Mouse (Mus musculus) forebrain, embryonic 10.5 days (tissue): ENCODE data around the gene Vnn3. TPM values are rescaled to one million over a fixed set of nuclear protein-coding genes. Genes with fewer than 3 reads are reported as not detected.

ENCODE experiments used
- DNase-seq: peaks from one replicate; pipeline ENCODE4 v3.0.0-alpha.2; 2017; ENCODE audit warnings: low spot score; ENCODE audit errors: extremely low spot score
- H3K27ac ChIP-seq: fragments of 300-500 bp; sonication (generic); 2 replicates; pipeline ENCODE4 v1.5.1; 2016; ENCODE audit warnings: mild to moderate bottlenecking
- H3K27me3 ChIP-seq: fragments of 300-500 bp; sonication (generic); 2 replicates; pipeline ENCODE4 v1.6.1; 2016; ENCODE audit warnings: mild to moderate bottlenecking; ENCODE audit not compliant: poor library complexity, severe bottlenecking
- H3K36me3 ChIP-seq: fragments of 300-500 bp; sonication (generic); replicated peaks from 2 replicates; pipeline ENCODE4 v1.6.1; 2016; ENCODE audit warnings: mild to moderate bottlenecking, moderate library complexity
- H3K4me1 ChIP-seq: fragments of 300-500 bp; sonication (generic); 2 replicates; pipeline ENCODE4 v1.6.1; 2016
- H3K4me3 ChIP-seq: fragments of 300-500 bp; sonication (generic); 2 replicates; pipeline ENCODE4 v1.5.1; 2016; ENCODE audit warnings: mild to moderate bottlenecking, moderate library complexity
- H3K9me3 ChIP-seq: fragments of 300-500 bp; sonication (generic); 2 replicates; pipeline ENCODE4 v1.6.1; 2016; ENCODE audit warnings: mild to moderate bottlenecking, moderate library complexity
- WGBS: fragments of 180-500 bp; shearing (Covaris S2); methylation state at CpG from one replicate; pipeline ENCODE4 v1.1.7; 2016; 5-methylcytosine and 5-hydroxymethylcytosine counted together
- polyA plus RNA-seq: library from polyadenylated mRNA; unstranded; fragments of >200 nt; fragmentation: Nextera tagmentation; extraction: Ambion mirVana; gene quantifications from 2 replicates; pipeline ENCODE4 v1.2.1, GENCODE M21; 2016

The Vnn3 gene
- polyA plus RNA-seq, 1 experiment from 2014 or later: not detected

- H3K27ac ChIP-seq: no peak overlapping the region
- no peak overlapping the region for H3K4me3 ChIP-seq
- peak; percentile 3 for DNase-seq
- no peaks in the 10 kb centered on the region for H3K36me3 ChIP-seq
- no peaks in the 10 kb centered on the region for H3K9me3 ChIP-seq
- WGBS: 83% methylated on average over 3 of the region's 3 CpGs
- H3K27me3 ChIP-seq: no peaks in the 10 kb centered on the region
- no peaks in the 10 kb centered on the region for H3K4me1 ChIP-seq
These were observed 14.1 kb upstream of the Vnn3 start for GRCm38 (mm10) chr10:23837115-23837514.

GRCm38 (mm10) chr10:23838910-23839309, 12.4 kb upstream of the Vnn3 start:
- Histone ChIP-seq H3K27ac (no peak overlapping the region), H3K27me3 (no peaks in the 10 kb centered on the region), H3K4me1 (no peaks in the 10 kb centered on the region), H3K36me3 (no peaks in the 10 kb centered on the region), H3K9me3 (no peaks in the 10 kb centered on the region), H3K4me3 (no peak overlapping the region)
- no peak for DNase-seq
- WGBS: 96% methylated on average over 3 of the region's 3 CpGs

GRCm38 (mm10) chr10:23839368-23839767, 11.9 kb upstream of the Vnn3 start:
- Histone ChIP-seq H3K4me1 (no peaks in the 10 kb centered on the region), H3K9me3 (no peaks in the 10 kb centered on the region), H3K4me3 (no peak overlapping the region), H3K36me3 (no peaks in the 10 kb centered on the region), H3K27ac (no peak overlapping the region), H3K27me3 (no peaks in the 10 kb centered on the region)
- WGBS: 56% methylated on average over 9 of the region's 9 CpGs
- DNase-seq: no peak

GRCm38 (mm10) chr10:23840496-23840895, 10.8 kb upstream of the Vnn3 start:
- DNase-seq: no peak
- H3K9me3 ChIP-seq: no peaks in the 10 kb centered on the region
- 83% methylated on average over 4 of the region's 4 CpGs for WGBS
- no peak overlapping the region for H3K27ac ChIP-seq
- no peaks in the 10 kb centered on the region for H3K36me3 ChIP-seq
- H3K27me3 ChIP-seq: no peaks in the 10 kb centered on the region
- H3K4me3 ChIP-seq: no peak overlapping the region
- H3K4me1 ChIP-seq: no peaks in the 10 kb centered on the region

GRCm38 (mm10) chr10:23852096-23852495, 834 bp downstream of the Vnn3 start:
- H3K4me1 ChIP-seq: no peaks in the 10 kb centered on the region
- H3K36me3 ChIP-seq: no peaks in the 10 kb centered on the region
- no peak overlapping the region for H3K27ac ChIP-seq
- H3K4me3 ChIP-seq: no peak overlapping the region
- WGBS: 88% methylated on average over 2 of the region's 2 CpGs
- DNase-seq: no peak
- no peaks in the 10 kb centered on the region for H3K27me3 ChIP-seq
- H3K9me3 ChIP-seq: no peaks in the 10 kb centered on the region

GRCm38 (mm10) chr10:23864362-23865312, 13.4 kb downstream of the Vnn3 start:
- 86% methylated on average over 9 of the region's 9 CpGs for WGBS
- no peaks in the 10 kb centered on the region for H3K4me1 ChIP-seq
- peaks cover 11% of the 10 kb centered on the region for H3K9me3 ChIP-seq
- H3K27ac ChIP-seq: no peak overlapping the region
- no peak overlapping the region for H3K4me3 ChIP-seq
- H3K36me3 ChIP-seq: no peaks in the 10 kb centered on the region
- H3K27me3 ChIP-seq: no peaks in the 10 kb centered on the region
- no peak for DNase-seq

- no peak overlapping the region for H3K4me3 ChIP-seq
- no peaks in the 10 kb centered on the region for H3K4me1 ChIP-seq
- no peaks in the 10 kb centered on the region for H3K36me3 ChIP-seq
- DNase-seq: no peak
- no peak overlapping the region for H3K27ac ChIP-seq
- H3K27me3 ChIP-seq: no peaks in the 10 kb centered on the region
- 90% methylated on average over 6 of the region's 6 CpGs for WGBS
- H3K9me3 ChIP-seq: peaks cover 5% of the 10 kb centered on the region; the same call in 1 of the 2 replicates
These were observed 29.4 kb downstream of the Vnn3 start for GRCm38 (mm10) chr10:23880695-23881094.

GRCm38 (mm10) chr10:23884910-23885309, 33.6 kb downstream of the Vnn3 start:
- Histone ChIP-seq H3K4me1 (no peaks in the 10 kb centered on the region), H3K9me3 (no peaks in the 10 kb centered on the region), H3K36me3 (no peaks in the 10 kb centered on the region), H3K27me3 (no peaks in the 10 kb centered on the region), H3K27ac (no peak overlapping the region), H3K4me3 (no peak overlapping the region)
- 86% methylated on average over 1 of the region's 1 CpGs for WGBS
- no peak for DNase-seq

- whole genome bisulfite sequencing: 74% methylated on average over 3 of the region's 3 CpGs
- no peaks in the 10 kb centered on the region for H3K4me1 ChIP-seq
These were observed 34.8 kb downstream of the Vnn3 start for GRCm38 (mm10) chr10:23886060-23886459.

GRCm38 (mm10) chr10:23892987-23893386, 41.7 kb downstream of the Vnn3 start:
- Histone ChIP-seq H3K36me3 (no peaks in the 10 kb centered on the region), H3K4me3 (no peak overlapping the region), H3K4me1 (peaks cover 4% of the 10 kb centered on the region; the same call in 1 of the 2 replicates), H3K9me3 (no peaks in the 10 kb centered on the region), H3K27me3 (no peaks in the 10 kb centered on the region), H3K27ac (no peak overlapping the region)
- no peak for DNase-seq
- 91% methylated on average over 1 of the region's 1 CpGs for WGBS

More at GRCm38 (mm10) chr10:23886060-23886459, 34.8 kb downstream of the Vnn3 start:
- DNase-seq: no peak
- no peaks in the 10 kb centered on the region for H3K36me3 ChIP-seq
- H3K27me3 ChIP-seq: no peaks in the 10 kb centered on the region
- no peak overlapping the region for H3K27ac ChIP-seq
- no peak overlapping the region for H3K4me3 ChIP-seq
- H3K9me3 ChIP-seq: no peaks in the 10 kb centered on the region

GRCm38 (mm10) chr10:23894601-23895349, 43.5 kb downstream of the Vnn3 start, which contains the start of gene Vnn1:
Gene Vnn1 (plus strand): TSS chr10:23894688.
- Histone ChIP-seq H3K27me3 (no peaks in the 10 kb centered on the region), H3K4me1 (peaks cover 4% of the 10 kb centered on the region; the same call in 1 of the 2 replicates), H3K9me3 (no peaks in the 10 kb centered on the region), H3K36me3 (no peaks in the 10 kb centered on the region), H3K27ac (peak within 1 kb of the TSS; percentile 51; the same call in 1 of the 2 replicates), H3K4me3 (peak within 1 kb of the TSS; percentile 21; the same call in 1 of the 2 replicates)
- DNase-seq: no peak
- 39% methylated on average over 21 of the region's 21 CpGs for WGBS

GRCm38 (mm10) chr10:23895376-23895775, 44.1 kb downstream of the Vnn3 start:
- Histone ChIP-seq H3K27me3 (no peaks in the 10 kb centered on the region), H3K36me3 (no peaks in the 10 kb centered on the region), H3K4me3 (no peak overlapping the region), H3K4me1 (peaks cover 4% of the 10 kb centered on the region; the same call in 1 of the 2 replicates), H3K27ac (no peak overlapping the region), H3K9me3 (no peaks in the 10 kb centered on the region)
- WGBS: 80% methylated on average over 7 of the region's 7 CpGs
- DNase-seq: no peak
